Mouse (Mus musculus) forebrain, embryonic 10.5 days (tissue): Measurements from ENCODE around the gene Mapkap1. TPM values are rescaled to one million over a fixed set of nuclear protein-coding genes. Genes with fewer than 3 reads are reported as not detected.
A peak's percentile ranks its signal among the peaks of the same experiment; 100 is the strongest.

ENCODE experiments used
- DNase-seq: peaks from one replicate; pipeline ENCODE4 v3.0.0-alpha.2; 2017; ENCODE audit warnings: low spot score; ENCODE audit errors: extremely low spot score
- H3K27ac ChIP-seq: fragments of 300-500 bp; sonication (generic); 2 replicates; pipeline ENCODE4 v1.5.1; 2016; ENCODE audit warnings: mild to moderate bottlenecking
- H3K27me3 ChIP-seq: fragments of 300-500 bp; sonication (generic); 2 replicates; pipeline ENCODE4 v1.6.1; 2016; ENCODE audit warnings: mild to moderate bottlenecking; ENCODE audit not compliant: poor library complexity, severe bottlenecking
- H3K36me3 ChIP-seq: fragments of 300-500 bp; sonication (generic); replicated peaks from 2 replicates; pipeline ENCODE4 v1.6.1; 2016; ENCODE audit warnings: mild to moderate bottlenecking, moderate library complexity
- H3K4me1 ChIP-seq: fragments of 300-500 bp; sonication (generic); 2 replicates; pipeline ENCODE4 v1.6.1; 2016
- H3K4me3 ChIP-seq: fragments of 300-500 bp; sonication (generic); 2 replicates; pipeline ENCODE4 v1.5.1; 2016; ENCODE audit warnings: mild to moderate bottlenecking, moderate library complexity
- H3K9me3 ChIP-seq: fragments of 300-500 bp; sonication (generic); 2 replicates; pipeline ENCODE4 v1.6.1; 2016; ENCODE audit warnings: mild to moderate bottlenecking, moderate library complexity
- WGBS: fragments of 180-500 bp; shearing (Covaris S2); methylation state at CpG from one replicate; pipeline ENCODE4 v1.1.7; 2016; 5-methylcytosine and 5-hydroxymethylcytosine counted together
- polyA plus RNA-seq: library from polyadenylated mRNA; unstranded; fragments of >200 nt; fragmentation: Nextera tagmentation; extraction: Ambion mirVana; gene quantifications from 2 replicates; pipeline ENCODE4 v1.2.1, GENCODE M21; 2016

Gene Mapkap1
- polyA plus RNA-seq, 1 experiment from 2014 or later = 84.2 TPM

DNA sequence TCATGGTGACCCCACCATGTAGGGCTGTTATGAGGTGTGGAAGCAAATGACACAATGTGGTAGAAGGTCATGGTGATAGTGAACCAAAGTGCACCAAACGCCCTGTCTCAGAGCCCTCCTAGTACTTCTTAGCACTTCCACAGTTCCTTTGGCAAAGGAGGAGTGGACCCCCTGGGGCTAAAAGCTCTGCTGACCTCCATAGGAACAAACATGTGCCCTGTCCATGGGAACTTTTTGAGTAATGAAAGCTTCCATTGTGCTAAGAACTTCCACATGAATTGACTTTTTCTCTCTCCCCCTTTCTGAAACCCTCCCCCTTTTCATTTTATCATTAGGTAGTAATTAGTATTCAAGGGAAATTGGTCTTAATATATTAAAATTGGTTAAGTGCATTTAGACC lies 164.5 kb downstream of the Mapkap1 start:
- H3K27ac ChIP-seq = no peak overlapping the region
- 0 out of 2 replicates have a peak, but pooled peaks cover 6% of the 10 kb centered on the region for H3K36me3 ChIP-seq
- peaks cover 99% of the 10 kb centered on the region for H3K27me3 ChIP-seq
- 0% methylated on average over 1 of the region's 1 CpGs for WGBS
- no peak overlapping the region for H3K4me3 ChIP-seq
- peaks cover 29% of the 10 kb centered on the region for H3K4me1 ChIP-seq
- DNase-seq = no peak
- H3K9me3 ChIP-seq = no peaks in the 10 kb centered on the region

GRCm38 (mm10) chr2:34573073-34573472 lies 166.5 kb downstream of the Mapkap1 start:
- WGBS = 82% methylated on average over 4 of the region's 4 CpGs
- no peak for DNase-seq
- H3K4me3 ChIP-seq = no peak overlapping the region
- H3K27ac ChIP-seq = no peak overlapping the region
- H3K27me3 ChIP-seq = peaks cover 99% of the 10 kb centered on the region
- H3K36me3 ChIP-seq = 0 out of 2 replicates have a peak, but pooled peaks cover 6% of the 10 kb centered on the region
- H3K4me1 ChIP-seq = peaks cover 38% of the 10 kb centered on the region
- H3K9me3 ChIP-seq = no peaks in the 10 kb centered on the region

- 88% methylated on average over 8 of the region's 8 CpGs for WGBS
- H3K9me3 ChIP-seq = no peaks in the 10 kb centered on the region
- no peak overlapping the region for H3K27ac ChIP-seq
- 0 out of 2 replicates have a peak, but pooled peaks cover 4% of the 10 kb centered on the region for H3K4me1 ChIP-seq
- H3K36me3 ChIP-seq = peaks cover 22% of the 10 kb centered on the region
- peaks cover 10% of the 10 kb centered on the region for H3K27me3 ChIP-seq
- no peak for DNase-seq
- no peak overlapping the region for H3K4me3 ChIP-seq
These were observed 182.0 kb downstream of the Mapkap1 start for GRCm38 (mm10) chr2:34588546-34588945.

GRCm38 (mm10) chr2:34591721-34592360 lies 185.3 kb downstream of the Mapkap1 start:
- Histone ChIP-seq H3K4me3 (no peak overlapping the region), H3K27me3 (peaks cover 43% of the 10 kb centered on the region), H3K9me3 (no peaks in the 10 kb centered on the region), H3K27ac (no peak overlapping the region), H3K4me1 (0 out of 2 replicates have a peak, but pooled peaks cover 4% of the 10 kb centered on the region), H3K36me3 (no peaks in the 10 kb centered on the region)
- 94% methylated on average over 16 of the region's 16 CpGs for WGBS
- no peak for DNase-seq

GRCm38 (mm10) chr2:34592361-34592960 lies 185.9 kb downstream of the Mapkap1 start:
- no peaks in the 10 kb centered on the region for H3K36me3 ChIP-seq
- H3K27me3 ChIP-seq = peaks cover 49% of the 10 kb centered on the region
- no peaks in the 10 kb centered on the region for H3K9me3 ChIP-seq
- H3K27ac ChIP-seq = no peak overlapping the region
- H3K4me3 ChIP-seq = no peak overlapping the region
- no peak for DNase-seq
- WGBS = 87% methylated on average over 8 of the region's 8 CpGs
- 0 out of 2 replicates have a peak, but pooled peaks cover 4% of the 10 kb centered on the region for H3K4me1 ChIP-seq

- Histone ChIP-seq H3K4me3 (no peak overlapping the region), H3K36me3 (peaks cover 7% of the 10 kb centered on the region), H3K4me1 (no peaks in the 10 kb centered on the region), H3K9me3 (no peaks in the 10 kb centered on the region), H3K27me3 (peaks cover 65% of the 10 kb centered on the region), H3K27ac (no peak overlapping the region)
- DNase-seq = no peak
- WGBS = 95% methylated on average over 5 of the region's 5 CpGs
These were observed 187.4 kb downstream of the Mapkap1 start for GRCm38 (mm10) chr2:34594001-34594400.

- H3K27me3 ChIP-seq = peaks cover 95% of the 10 kb centered on the region
- 59% methylated on average over 5 of the region's 5 CpGs for WGBS
- DNase-seq = no peak
- H3K36me3 ChIP-seq = peaks cover 16% of the 10 kb centered on the region
- H3K4me1 ChIP-seq = peaks cover 54% of the 10 kb centered on the region
- no peak overlapping the region for H3K27ac ChIP-seq
- no peak overlapping the region for H3K4me3 ChIP-seq
- H3K9me3 ChIP-seq = no peaks in the 10 kb centered on the region
These were observed 193.2 kb downstream of the Mapkap1 start for GRCm38 (mm10) chr2:34599606-34600255.

DNA sequence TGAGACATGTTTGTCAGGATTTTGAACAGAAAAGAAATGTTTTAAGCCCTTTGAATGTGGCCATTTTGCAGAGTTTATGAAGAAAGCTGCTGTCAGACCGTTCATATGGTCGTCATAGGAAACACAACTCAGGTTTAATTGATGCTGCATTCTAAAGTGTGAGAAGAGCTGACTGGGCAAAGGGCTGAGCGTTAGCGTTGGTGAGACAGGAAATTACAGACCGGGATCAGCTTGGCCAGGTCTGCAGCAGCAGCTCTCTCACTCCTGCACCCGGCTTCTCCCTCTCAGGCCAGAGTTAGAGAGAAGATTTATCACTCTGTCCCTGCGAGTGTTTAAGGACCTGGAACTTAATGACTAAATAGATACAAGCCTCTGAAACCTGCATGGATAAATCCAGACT lies 194.2 kb downstream of the Mapkap1 start:
- DNase-seq = no peak

GRCm38 (mm10) chr2:34602111-34602541 lies 195.6 kb downstream of the Mapkap1 start:
- H3K27me3 ChIP-seq = peaks cover 93% of the 10 kb centered on the region
- no peaks in the 10 kb centered on the region; the same call in 1 of the 2 replicates for H3K9me3 ChIP-seq
- 8% methylated on average over 8 of the region's 8 CpGs for WGBS
- no peak overlapping the region for H3K27ac ChIP-seq
- DNase-seq = peak; percentile 21
- no peak overlapping the region for H3K4me3 ChIP-seq
- H3K36me3 ChIP-seq = peaks cover 26% of the 10 kb centered on the region
- peaks cover 59% of the 10 kb centered on the region for H3K4me1 ChIP-seq

More for the DNA sequence above, 194.2 kb downstream of the Mapkap1 start:
- whole genome bisulfite sequencing = 22% methylated on average over 7 of the region's 7 CpGs
- H3K27me3 ChIP-seq = peaks cover 95% of the 10 kb centered on the region
- H3K36me3 ChIP-seq = peaks cover 16% of the 10 kb centered on the region
- no peak overlapping the region for H3K27ac ChIP-seq
- no peaks in the 10 kb centered on the region for H3K9me3 ChIP-seq
- H3K4me3 ChIP-seq = no peak overlapping the region
- peaks cover 59% of the 10 kb centered on the region for H3K4me1 ChIP-seq

GRCm38 (mm10) chr2:34602896-34603295 lies 196.3 kb downstream of the Mapkap1 start:
- Histone ChIP-seq H3K4me1 (peaks cover 59% of the 10 kb centered on the region), H3K9me3 (no peaks in the 10 kb centered on the region; the same call in 1 of the 2 replicates), H3K27ac (no peak overlapping the region), H3K36me3 (peaks cover 26% of the 10 kb centered on the region), H3K27me3 (peaks cover 85% of the 10 kb centered on the region), H3K4me3 (no peak overlapping the region)
- no peak for DNase-seq
- WGBS = 70% methylated on average over 3 of the region's 3 CpGs

- H3K36me3 ChIP-seq = peaks cover 22% of the 10 kb centered on the region
- peaks cover 78% of the 10 kb centered on the region for H3K27me3 ChIP-seq
- DNase-seq = no peak
- H3K4me3 ChIP-seq = no peak overlapping the region
- no peak overlapping the region for H3K27ac ChIP-seq
- peaks cover 59% of the 10 kb centered on the region for H3K4me1 ChIP-seq
- 56% methylated on average over 14 of the region's 14 CpGs for WGBS
- no peaks in the 10 kb centered on the region; the same call in 1 of the 2 replicates for H3K9me3 ChIP-seq
These were observed 197.2 kb downstream of the Mapkap1 start for GRCm38 (mm10) chr2:34603653-34604214.

GRCm38 (mm10) chr2:34605040-34605439 lies 198.5 kb downstream of the Mapkap1 start:
- H3K9me3 ChIP-seq = no peaks in the 10 kb centered on the region; the same call in 1 of the 2 replicates
- H3K4me1 ChIP-seq = peaks cover 52% of the 10 kb centered on the region
- 59% methylated on average over 3 of the region's 3 CpGs for WGBS
- no peak overlapping the region for H3K27ac ChIP-seq
- peaks cover 67% of the 10 kb centered on the region for H3K27me3 ChIP-seq
- no peak for DNase-seq
- H3K4me3 ChIP-seq = no peak overlapping the region
- peaks cover 10% of the 10 kb centered on the region for H3K36me3 ChIP-seq
